Mouse (Mus musculus): ENCODE measurements around the gene Angptl3.
A peak's percentile ranks its signal among the peaks of the same experiment; 100 is the strongest.

Gene Angptl3

GRCm38 (mm10) chr4:99030686-99031085 lies at the start of gene Angptl3:
Gene Angptl3, plus strand, starts transcription at chr4:99030954.
- DNase-seq, result no peak

GRCm38 (mm10) chr4:98984701-98985100 lies 46.1 kb upstream of the Angptl3 start:
- no peak for DNase-seq

GRCm38 (mm10) chr4:98993491-98993890 lies 37.3 kb upstream of the Angptl3 start:
- DNase-seq, result no peak

- no peak for DNase-seq
These were observed 25.2 kb upstream of the Angptl3 start for GRCm38 (mm10) chr4:99005574-99005973.

GRCm38 (mm10) chr4:99006319-99006718 lies 24.4 kb upstream of the Angptl3 start:
- DNase-seq, result no peak

- DNase-seq, result no peak
These were observed 19.7 kb upstream of the Angptl3 start for GRCm38 (mm10) chr4:99011039-99011438.

GRCm38 (mm10) chr4:99022221-99022620 lies 8.5 kb upstream of the Angptl3 start:
- no peak for DNase-seq

GRCm38 (mm10) chr4:99028377-99028776 lies 2.4 kb upstream of the Angptl3 start:
- DNase-seq, result no peak

GRCm38 (mm10) chr4:99032921-99033320 lies 2.2 kb downstream of the Angptl3 start:
- peak; percentile 14 for DNase-seq

- DNase-seq, result no peak
These were observed 14.1 kb downstream of the Angptl3 start for GRCm38 (mm10) chr4:99044854-99045253.

GRCm38 (mm10) chr4:99046471-99046870 lies 15.7 kb downstream of the Angptl3 start:
- no peak for DNase-seq

GRCm38 (mm10) chr4:99048581-99048980 lies 17.8 kb downstream of the Angptl3 start:
- DNase-seq, result no peak

- DNase-seq, result peak; percentile 50
These were observed 33.8 kb downstream of the Angptl3 start for GRCm38 (mm10) chr4:99064524-99064923.

GRCm38 (mm10) chr4:99068806-99069205 lies 38.1 kb downstream of the Angptl3 start:
- no peak for DNase-seq

GRCm38 (mm10) chr4:99078005-99078404 lies 47.3 kb downstream of the Angptl3 start:
- no peak for DNase-seq

GRCm38 (mm10) chr4:99081169-99081568 lies 50.4 kb downstream of the Angptl3 start:
- no peak for DNase-seq

- no peak for DNase-seq
These were observed 53.1 kb downstream of the Angptl3 start for GRCm38 (mm10) chr4:99083862-99084261.

- no peak for DNase-seq
These were observed 57.2 kb downstream of the Angptl3 start for GRCm38 (mm10) chr4:99087760-99088485.

- DNase-seq, result no peak
These were observed 60.5 kb downstream of the Angptl3 start for GRCm38 (mm10) chr4:99091151-99091701.

GRCm38 (mm10) chr4:99091777-99092176 lies 61.0 kb downstream of the Angptl3 start:
- no peak for DNase-seq
